Mouse (Mus musculus) liver (tissue): ENCODE measurements around the gene Gm20814.
"Not testable (repeated sequence)": the region's sequence is repeated elsewhere in the genome, so short reads cannot be mapped to it uniquely, and the experiment has no call there.

Source experiments
- DNase-seq: peaks from one replicate; pipeline ENCODE4 v3.0.0-alpha.2; 2020; ENCODE audit warnings: mixed read lengths

The Gm20814 gene

GRCm38 (mm10) chrY:75195556-75195955, at the start of gene Gm20814:
TSS of gene Gm20814 (plus strand) at chrY:75195856.
- DNase-seq: not testable (repeated sequence)
